Mouse (Mus musculus): ENCODE data around the gene Agr2. TPM values are rescaled to one million over a fixed set of nuclear protein-coding genes. Genes with fewer than 3 reads are reported as not detected.

The Agr2 gene
- not detected in 2 replicates for polyA plus RNA-seq (2016; fragmentation: Nextera tagmentation; extraction: Ambion mirVana)

DNA sequence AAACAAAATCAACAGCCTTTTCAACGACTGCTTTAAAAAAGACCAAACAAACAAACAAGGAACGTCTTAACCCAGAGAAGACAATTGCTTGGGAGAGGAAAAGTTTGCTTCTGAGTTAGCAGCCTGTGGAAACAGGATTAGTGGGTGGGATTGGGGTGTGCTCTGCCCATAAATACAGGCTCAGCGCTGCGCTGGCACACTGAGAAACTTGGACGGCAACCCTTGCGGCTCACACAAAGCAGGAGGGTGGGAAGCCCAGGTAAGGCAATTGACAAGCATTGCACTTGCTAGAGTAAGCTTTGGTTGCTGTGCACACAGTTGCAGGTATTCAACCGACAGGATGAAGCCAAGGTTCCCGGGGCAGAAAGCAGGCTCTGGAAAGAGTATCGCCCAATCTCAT lies at the start of gene Agr2:
Agr2 (plus strand) TSS at position 197 of the 400 bp plus-strand sequence.
- no peaks in the 10 kb centered on the region for H3K27me3 ChIP-seq (replicated peaks)
- 75% methylated on average over 9 of the region's 9 CpGs for WGBS
- no peak within 1 kb of the TSS for H3K9ac ChIP-seq
- no peak within 1 kb of the TSS for H3K4me3 ChIP-seq
- no peak for ATAC-seq (ENCODE audit: low FRiP score, low read depth)
- H3K9me3 ChIP-seq: no peaks in the 10 kb centered on the region
- no peak within 1 kb of the TSS for H3K4me2 ChIP-seq (replicated peaks)
- H3K27ac ChIP-seq: no peak within 1 kb of the TSS
- peaks cover 9% of the 10 kb centered on the region; the same call in 1 of the 2 replicates for H3K4me1 ChIP-seq
- H3K36me3 ChIP-seq: no peaks in the 10 kb centered on the region

- no peak for ATAC-seq (ENCODE audit: low FRiP score, low read depth)
- no peaks in the 10 kb centered on the region for H3K4me1 ChIP-seq
- no peaks in the 10 kb centered on the region for H3K27me3 ChIP-seq (replicated peaks)
- H3K4me3 ChIP-seq: no peak overlapping the region
- no peak overlapping the region for H3K9ac ChIP-seq
- H3K4me2 ChIP-seq (replicated peaks): no peak overlapping the region
- no peak overlapping the region for H3K27ac ChIP-seq
- WGBS: 77% methylated on average over 1 of the region's 1 CpGs
- no peaks in the 10 kb centered on the region for H3K36me3 ChIP-seq
- H3K9me3 ChIP-seq: no peaks in the 10 kb centered on the region
Measured at GRCm38 (mm10) chr12:35951757-35952156, 41.0 kb upstream of the Agr2 start.

DNA sequence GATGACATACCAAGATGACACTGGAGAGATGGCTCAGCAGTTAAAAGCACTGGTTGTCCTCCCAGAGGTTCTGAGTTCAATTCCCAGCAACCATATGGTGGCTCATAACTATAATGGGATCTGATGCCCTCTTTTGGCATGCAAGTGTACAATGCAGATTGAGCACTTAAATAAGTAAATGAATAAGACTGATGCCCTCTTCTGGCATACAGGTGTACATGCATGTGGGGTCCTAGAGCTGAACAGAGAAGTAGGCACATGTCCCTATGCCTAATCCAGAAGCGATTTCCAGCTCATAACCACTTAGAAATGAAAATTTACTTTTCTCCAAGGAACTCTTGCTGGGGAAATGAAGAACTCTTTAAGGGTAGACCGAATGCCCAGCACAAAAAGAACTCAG lies 35.5 kb upstream of the Agr2 start:
- no peaks in the 10 kb centered on the region for H3K4me1 ChIP-seq
- no peaks in the 10 kb centered on the region for H3K27me3 ChIP-seq (replicated peaks)
- H3K27ac ChIP-seq: no peak overlapping the region
- H3K9me3 ChIP-seq: no peaks in the 10 kb centered on the region
- no peak overlapping the region for H3K4me3 ChIP-seq
- WGBS: 79% methylated on average over 2 of the region's 2 CpGs
- H3K4me2 ChIP-seq (replicated peaks): no peak overlapping the region
- H3K9ac ChIP-seq: no peak overlapping the region
- ATAC-seq (ENCODE audit: low FRiP score, low read depth): no peak
- no peaks in the 10 kb centered on the region for H3K36me3 ChIP-seq

- Histone ChIP-seq H3K9ac (no peak overlapping the region), H3K27me3 (replicated peaks) (no peaks in the 10 kb centered on the region), H3K27ac (no peak overlapping the region), H3K4me3 (no peak overlapping the region), H3K4me2 (replicated peaks) (no peak overlapping the region), H3K4me1 (no peaks in the 10 kb centered on the region), H3K9me3 (no peaks in the 10 kb centered on the region), H3K36me3 (no peaks in the 10 kb centered on the region)
- no peak for ATAC-seq (ENCODE audit: low FRiP score, low read depth)
- 51% methylated on average over 7 of the region's 7 CpGs for WGBS
Measured at GRCm38 (mm10) chr12:35966098-35966767, 26.5 kb upstream of the Agr2 start.

DNA sequence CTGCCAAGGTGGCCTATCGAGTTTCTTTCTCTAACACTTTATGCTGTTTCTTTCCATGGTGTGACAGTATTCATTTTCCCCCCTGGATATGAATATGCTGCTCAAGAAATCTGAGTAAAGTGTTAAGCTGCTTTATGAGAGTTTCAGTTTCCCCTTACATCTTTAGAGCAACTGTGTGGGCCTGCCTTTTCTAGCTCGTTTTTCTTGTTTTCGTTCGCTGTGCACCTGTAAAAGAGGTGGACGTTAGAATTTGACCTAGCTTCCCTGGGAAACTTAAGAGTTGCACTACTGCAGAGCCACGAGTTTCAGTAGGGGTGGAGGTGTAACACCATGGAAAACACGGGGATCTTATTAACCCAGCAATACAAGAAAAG lies 26.0 kb upstream of the Agr2 start:
- Histone ChIP-seq H3K4me1 (no peaks in the 10 kb centered on the region), H3K27ac (no peak overlapping the region), H3K27me3 (replicated peaks) (no peaks in the 10 kb centered on the region), H3K4me2 (replicated peaks) (no peak overlapping the region), H3K9ac (no peak overlapping the region), H3K36me3 (no peaks in the 10 kb centered on the region), H3K4me3 (no peak overlapping the region), H3K9me3 (no peaks in the 10 kb centered on the region)
- 84% methylated on average over 7 of the region's 7 CpGs for WGBS
- ATAC-seq (ENCODE audit: low FRiP score, low read depth): no peak

- ATAC-seq (ENCODE audit: low FRiP score, low read depth): no peak
- no peak overlapping the region for H3K9ac ChIP-seq
- H3K9me3 ChIP-seq: no peaks in the 10 kb centered on the region
- no peaks in the 10 kb centered on the region for H3K4me1 ChIP-seq
- H3K27ac ChIP-seq: no peak overlapping the region
- H3K4me2 ChIP-seq (replicated peaks): no peak overlapping the region
- H3K4me3 ChIP-seq: no peak overlapping the region
- no peaks in the 10 kb centered on the region for H3K36me3 ChIP-seq
- 85% methylated on average over 3 of the region's 3 CpGs for WGBS
- H3K27me3 ChIP-seq (replicated peaks): no peaks in the 10 kb centered on the region
Measured at GRCm38 (mm10) chr12:35975898-35976297, 16.8 kb upstream of the Agr2 start.

DNA sequence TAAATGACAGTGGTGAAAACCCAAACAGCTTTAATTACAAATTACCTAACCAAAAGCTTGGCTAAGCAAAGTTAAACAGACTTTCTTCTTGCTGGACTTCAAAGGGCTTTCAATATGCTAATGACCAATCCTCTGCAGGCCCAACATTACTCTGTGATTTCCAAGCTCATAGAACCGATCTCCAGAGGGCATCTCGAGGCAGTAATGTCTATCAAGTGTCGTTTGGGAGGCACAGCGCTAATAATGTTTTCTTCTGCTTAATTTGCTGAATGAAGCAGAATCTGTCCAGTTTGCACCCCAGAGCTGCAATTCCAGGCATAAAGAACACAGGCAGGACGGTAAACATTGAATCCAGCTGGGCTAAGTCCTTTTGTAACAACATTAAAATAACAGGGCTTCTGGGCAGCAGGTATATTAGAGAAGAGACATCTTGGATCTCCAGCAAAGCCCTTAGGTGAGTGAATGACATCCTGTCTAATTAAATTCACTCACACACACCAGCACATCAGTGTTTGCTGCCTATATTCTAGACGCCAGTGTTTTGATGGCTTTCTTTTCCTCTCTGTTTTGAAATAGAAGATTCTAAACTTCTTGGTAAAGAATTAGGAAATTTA lies 15.0 kb upstream of the Agr2 start:
- no peak overlapping the region for H3K4me3 ChIP-seq
- H3K9me3 ChIP-seq: no peaks in the 10 kb centered on the region
- no peaks in the 10 kb centered on the region for H3K4me1 ChIP-seq
- no peaks in the 10 kb centered on the region for H3K36me3 ChIP-seq
- no peak overlapping the region for H3K9ac ChIP-seq
- no peaks in the 10 kb centered on the region for H3K27me3 ChIP-seq (replicated peaks)
- ATAC-seq (ENCODE audit: low FRiP score, low read depth): no peak
- WGBS: 42% methylated on average over 6 of the region's 6 CpGs
- no peak overlapping the region for H3K4me2 ChIP-seq (replicated peaks)
- no peak overlapping the region for H3K27ac ChIP-seq

GRCm38 (mm10) chr12:35979625-35980024 lies 13.1 kb upstream of the Agr2 start:
- H3K4me1 ChIP-seq: no peaks in the 10 kb centered on the region
- WGBS: 87% methylated on average over 5 of the region's 5 CpGs
- H3K9me3 ChIP-seq: no peaks in the 10 kb centered on the region
- H3K27me3 ChIP-seq (replicated peaks): no peaks in the 10 kb centered on the region
- no peak overlapping the region for H3K4me2 ChIP-seq (replicated peaks)
- no peaks in the 10 kb centered on the region for H3K36me3 ChIP-seq
- no peak overlapping the region for H3K9ac ChIP-seq
- no peak for ATAC-seq (ENCODE audit: low FRiP score, low read depth)
- no peak overlapping the region for H3K4me3 ChIP-seq
- no peak overlapping the region for H3K27ac ChIP-seq

DNA sequence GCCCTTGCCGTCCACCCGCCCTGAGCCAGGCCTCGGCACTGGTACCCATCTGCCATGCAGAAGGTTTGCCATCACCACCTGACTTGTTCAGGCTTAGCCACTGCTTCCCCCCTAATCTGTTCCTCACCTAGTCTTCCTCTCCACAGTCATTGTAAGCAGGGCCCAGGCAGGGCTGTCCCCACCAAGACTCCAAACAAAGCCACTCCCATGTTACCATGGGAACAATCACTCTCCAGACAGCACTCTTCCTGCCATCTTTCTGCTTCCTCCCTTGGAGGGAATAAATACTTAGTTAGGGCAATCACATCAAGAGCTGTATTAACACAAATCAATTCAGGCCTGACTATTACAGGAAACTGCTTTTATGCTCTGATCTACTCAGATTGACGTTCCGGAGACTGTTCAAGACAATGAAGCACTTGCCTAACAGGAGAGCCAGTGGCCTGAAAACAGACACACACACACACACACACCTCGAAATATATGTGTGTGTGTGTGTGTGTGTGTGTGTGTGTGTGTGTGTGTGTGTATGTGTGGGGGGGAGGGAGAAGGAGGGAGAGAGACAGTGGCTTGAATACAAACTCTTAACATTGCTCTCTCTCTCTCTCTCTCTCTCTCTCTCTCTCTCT lies 10.9 kb upstream of the Agr2 start:
- Histone ChIP-seq H3K4me2 (replicated peaks) (no peak overlapping the region), H3K4me3 (no peak overlapping the region), H3K9me3 (no peaks in the 10 kb centered on the region), H3K27ac (no peak overlapping the region), H3K4me1 (no peaks in the 10 kb centered on the region), H3K9ac (no peak overlapping the region), H3K27me3 (replicated peaks) (no peaks in the 10 kb centered on the region), H3K36me3 (no peaks in the 10 kb centered on the region)
- 51% methylated on average over 6 of the region's 6 CpGs for WGBS
- ATAC-seq (ENCODE audit: low FRiP score, low read depth): peak; percentile 89

GRCm38 (mm10) chr12:35983472-35983871 lies 9.2 kb upstream of the Agr2 start:
- Histone ChIP-seq H3K36me3 (no peaks in the 10 kb centered on the region), H3K9ac (no peak overlapping the region), H3K27ac (no peak overlapping the region), H3K4me3 (no peak overlapping the region), H3K4me2 (replicated peaks) (no peak overlapping the region), H3K27me3 (replicated peaks) (no peaks in the 10 kb centered on the region), H3K9me3 (no peaks in the 10 kb centered on the region), H3K4me1 (no peaks in the 10 kb centered on the region)
- no peak for ATAC-seq (ENCODE audit: low FRiP score, low read depth)
- whole genome bisulfite sequencing: 93% methylated on average over 9 of the region's 9 CpGs

GRCm38 (mm10) chr12:35984743-35985142 lies 8.0 kb upstream of the Agr2 start:
- H3K27me3 ChIP-seq (replicated peaks): no peaks in the 10 kb centered on the region

DNA sequence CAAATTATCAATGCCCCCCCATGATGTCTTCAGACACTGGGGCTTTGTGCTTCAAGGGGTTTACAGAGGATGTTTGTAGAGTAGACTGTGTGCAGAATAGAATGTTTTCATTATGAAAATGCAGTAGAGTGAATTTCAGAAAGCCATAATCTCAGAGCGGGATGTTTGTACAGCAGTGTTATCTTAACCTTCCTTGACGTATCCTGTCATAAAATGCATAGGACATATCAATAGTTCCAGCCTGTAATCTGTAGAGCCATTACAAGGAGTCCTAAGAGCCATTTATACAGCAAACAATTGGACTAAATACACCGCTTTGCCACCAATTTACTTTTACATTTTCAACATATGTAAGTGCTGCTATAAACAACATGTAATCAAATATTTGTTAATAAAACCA lies 876 bp downstream of the Agr2 start:
- 78% methylated on average over 3 of the region's 3 CpGs for WGBS
- H3K4me3 ChIP-seq: no peak overlapping the region

More at GRCm38 (mm10) chr12:35984743-35985142, 8.0 kb upstream of the Agr2 start:
- Histone ChIP-seq H3K27ac (no peak overlapping the region), H3K4me2 (replicated peaks) (no peak overlapping the region), H3K9ac (no peak overlapping the region), H3K4me1 (no peaks in the 10 kb centered on the region), H3K4me3 (no peak overlapping the region), H3K9me3 (no peaks in the 10 kb centered on the region), H3K36me3 (no peaks in the 10 kb centered on the region)
- no peak for ATAC-seq (ENCODE audit: low FRiP score, low read depth)
- 94% methylated on average over 5 of the region's 5 CpGs for WGBS

More for the DNA sequence above, 876 bp downstream of the Agr2 start:
- peaks cover 9% of the 10 kb centered on the region; the same call in 1 of the 2 replicates for H3K4me1 ChIP-seq
- no peaks in the 10 kb centered on the region for H3K36me3 ChIP-seq
- no peaks in the 10 kb centered on the region for H3K9me3 ChIP-seq
- no peak for ATAC-seq (ENCODE audit: low FRiP score, low read depth)
- H3K27me3 ChIP-seq (replicated peaks): no peaks in the 10 kb centered on the region
- no peak overlapping the region for H3K4me2 ChIP-seq (replicated peaks)
- no peak overlapping the region for H3K27ac ChIP-seq
- no peak overlapping the region for H3K9ac ChIP-seq
